In genomic region chr16:62846498-62847312, GRCm38 (mm10) we compare ENCODE assay signal across 8 mouse cellular contexts. TPM values are rescaled to one million over a fixed set of nuclear protein-coding genes. Genes with fewer than 3 reads are reported as not detected.
DNase-seq lines count a peak whose midpoint lies in the region; ATAC-seq lines count a peak whose summit lies in the region.

TSS of gene Arl13b (minus strand) at chr16:62847040.

- ATAC-seq in megakaryocyte progenitor cell, adult 5-6 weeks (replicated peaks; ENCODE audit: poor library complexity) = peak; percentile 98

- DNase-seq in adipocyte (ENCODE audit: low spot score) = peak; percentile 99
- DNase-seq in embryo, embryonic 10 days (ENCODE audit: low spot score) = peak; percentile 97
- DNase-seq in gastrocnemius, postnatal 10 days = peak; percentile 82
- peak; percentile 99 for DNase-seq in induced T-regulatory cell, adult 2 months (ENCODE audit: low read depth)
- peak; percentile 95 to 97 for DNase-seq in left cerebral cortex, adult 9 months (ENCODE audit: low spot score in 2 of 2)
- DNase-seq in right cerebral cortex, postnatal 14 days = peak; percentile 89
- peak; percentile 86 to 93 for DNase-seq in urinary bladder, postnatal 36 days (ENCODE audit: low spot score in 2 of 2)

RNA-seq across cellular contexts. Expression of gene Arl13b, which starts in this region (rescaled TPM):
- total RNA-seq in gastrocnemius, postnatal 10 days (2021) = 1 to 10 TPM; 7.1 to 7.5 TPM
- total RNA-seq in megakaryocyte progenitor cell, adult 5-6 weeks (2015) = 8.3 and 8.8 TPM in 2 replicates
- total RNA-seq in megakaryocyte progenitor cell, adult 5-6 weeks (2017) = 6.0 and 6.8 TPM in 2 replicates

Comparison
In these comparisons a context has a peak if more than half of its experiments do, and no peak if none do; other contexts are left out.
1. Peak in every context shown above with its lines: DNase-seq and ATAC-seq.